Mouse (Mus musculus): ENCODE results near the gene Htra1.

Gene Htra1

GRCm38 (mm10) chr7:131007221-131007620 is 71.3 kb downstream of the Htra1 start:
- DNase-seq (ENCODE audit: low read depth, low spot score) = no peak

- DNase-seq (ENCODE audit: low read depth, low spot score) = no peak
These were observed 73.3 kb downstream of the Htra1 start for GRCm38 (mm10) chr7:131009178-131009577.

GRCm38 (mm10) chr7:131011901-131012300 is 76.0 kb downstream of the Htra1 start:
- DNase-seq (ENCODE audit: low read depth, low spot score) = no peak

GRCm38 (mm10) chr7:131019181-131019580 is 83.3 kb downstream of the Htra1 start:
- no peak for DNase-seq (ENCODE audit: low read depth, low spot score)

- DNase-seq (ENCODE audit: low read depth, low spot score) = no peak
These were observed 88.9 kb downstream of the Htra1 start for GRCm38 (mm10) chr7:131024807-131025206.

- no peak for DNase-seq (ENCODE audit: low read depth, low spot score)
These were observed 91.6 kb downstream of the Htra1 start for GRCm38 (mm10) chr7:131027557-131027956.

- no peak for DNase-seq (ENCODE audit: low read depth, low spot score)
These were observed 95.8 kb downstream of the Htra1 start, which contains the start of gene Dmbt1 for GRCm38 (mm10) chr7:131031755-131032154. Dmbt1 (plus strand) TSS chr7:131032053.

Measured in WW6 (cell line).